Mouse (Mus musculus): ENCODE measurements around the gene Gm8127. TPM values are rescaled to one million over a fixed set of nuclear protein-coding genes. Genes with fewer than 3 reads are reported as not detected.
"Not testable (repeated sequence)": the region's sequence is repeated elsewhere in the genome, so short reads cannot be mapped to it uniquely, and the experiment has no call there.

Gene Gm8127
- polyA plus RNA-seq, 1 experiment from 2014 or later = not detected

- not testable (repeated sequence) for H3K27me3 ChIP-seq (replicated peaks; ENCODE audit: control insufficient read depth, insufficient read depth, low read length); ATAC-seq (ENCODE audit: low read depth); H3K27ac ChIP-seq (replicated peaks; ENCODE audit: low read depth, low read length); H3K4me3 ChIP-seq (ENCODE audit: low read depth, low read length); H3K9me3 ChIP-seq (ENCODE audit: control insufficient read depth, low read length); DNase-seq (ENCODE audit: low spot score); H3K4me2 ChIP-seq (ENCODE audit: low read depth, low read length); H3K36me3 ChIP-seq (ENCODE audit: control insufficient read depth, insufficient read depth, low read length); H3K4me1 ChIP-seq (ENCODE audit: control insufficient read depth, insufficient read depth, low read length); H3K9ac ChIP-seq (ENCODE audit: low read depth, low read length)
- WGBS = 80% methylated on average over 8 of the region's 8 CpGs
These were observed 18.6 kb downstream of the Gm8127 start, which contains the start of gene Gm9732 for GRCm38 (mm10) chr14:43274986-43275511. Gene Gm9732, plus strand, starts transcription at chr14:43275036.

- not testable (repeated sequence) for H3K9me3 ChIP-seq (ENCODE audit: control insufficient read depth, low read length); H3K27ac ChIP-seq (replicated peaks; ENCODE audit: low read depth, low read length); H3K27me3 ChIP-seq (replicated peaks; ENCODE audit: control insufficient read depth, insufficient read depth, low read length); H3K4me2 ChIP-seq (ENCODE audit: low read depth, low read length); H3K36me3 ChIP-seq (ENCODE audit: control insufficient read depth, insufficient read depth, low read length); ATAC-seq (ENCODE audit: low read depth); H3K4me1 ChIP-seq (ENCODE audit: control insufficient read depth, insufficient read depth, low read length); H3K9ac ChIP-seq (ENCODE audit: low read depth, low read length); DNase-seq (ENCODE audit: low spot score); H3K4me3 ChIP-seq (ENCODE audit: low read depth, low read length)
- 88% methylated on average over 1 of the region's 1 CpGs for WGBS
These were observed 20.5 kb downstream of the Gm8127 start for GRCm38 (mm10) chr14:43273161-43273560.

GRCm38 (mm10) chr14:43269211-43269610 lies 24.4 kb downstream of the Gm8127 start:
- H3K36me3 ChIP-seq (ENCODE audit: control insufficient read depth, insufficient read depth, low read length); H3K9ac ChIP-seq (ENCODE audit: low read depth, low read length); ATAC-seq (ENCODE audit: low read depth); H3K27me3 ChIP-seq (replicated peaks; ENCODE audit: control insufficient read depth, insufficient read depth, low read length); H3K4me2 ChIP-seq (ENCODE audit: low read depth, low read length); DNase-seq (ENCODE audit: low spot score); H3K4me1 ChIP-seq (ENCODE audit: control insufficient read depth, insufficient read depth, low read length); H3K27ac ChIP-seq (replicated peaks; ENCODE audit: low read depth, low read length); H3K9me3 ChIP-seq (ENCODE audit: control insufficient read depth, low read length); H3K4me3 ChIP-seq (ENCODE audit: low read depth, low read length): not testable (repeated sequence)
- 81% methylated on average over 3 of the region's 3 CpGs for WGBS

GRCm38 (mm10) chr14:43268521-43269084 lies 25.0 kb downstream of the Gm8127 start:
- not testable (repeated sequence) for H3K9me3 ChIP-seq (ENCODE audit: control insufficient read depth, low read length); H3K4me2 ChIP-seq (ENCODE audit: low read depth, low read length); H3K27me3 ChIP-seq (replicated peaks; ENCODE audit: control insufficient read depth, insufficient read depth, low read length); H3K36me3 ChIP-seq (ENCODE audit: control insufficient read depth, insufficient read depth, low read length); DNase-seq (ENCODE audit: low spot score); H3K4me3 ChIP-seq (ENCODE audit: low read depth, low read length); H3K9ac ChIP-seq (ENCODE audit: low read depth, low read length); H3K27ac ChIP-seq (replicated peaks; ENCODE audit: low read depth, low read length); H3K4me1 ChIP-seq (ENCODE audit: control insufficient read depth, insufficient read depth, low read length); ATAC-seq (ENCODE audit: low read depth)
- 59% methylated on average over 2 of the region's 2 CpGs for WGBS

GRCm38 (mm10) chr14:43263421-43263820 lies 30.2 kb downstream of the Gm8127 start:
- H3K36me3 ChIP-seq (ENCODE audit: control insufficient read depth, insufficient read depth, low read length); ATAC-seq (ENCODE audit: low read depth); H3K4me3 ChIP-seq (ENCODE audit: low read depth, low read length); H3K4me2 ChIP-seq (ENCODE audit: low read depth, low read length); DNase-seq (ENCODE audit: low spot score); H3K27ac ChIP-seq (replicated peaks; ENCODE audit: low read depth, low read length); H3K9ac ChIP-seq (ENCODE audit: low read depth, low read length); H3K4me1 ChIP-seq (ENCODE audit: control insufficient read depth, insufficient read depth, low read length); H3K27me3 ChIP-seq (replicated peaks; ENCODE audit: control insufficient read depth, insufficient read depth, low read length); H3K9me3 ChIP-seq (ENCODE audit: control insufficient read depth, low read length): not testable (repeated sequence)
- WGBS = 93% methylated on average over 3 of the region's 3 CpGs

- WGBS = 90% methylated on average over 2 of the region's 4 CpGs
- H3K27ac ChIP-seq (replicated peaks; ENCODE audit: low read depth, low read length) = not testable (repeated sequence)
These were observed 35.3 kb downstream of the Gm8127 start, which contains the start of gene Gm8126 for GRCm38 (mm10) chr14:43258349-43258748. Gene Gm8126, plus strand, starts transcription at chr14:43258649.

GRCm38 (mm10) chr14:43256511-43256910 lies 37.1 kb downstream of the Gm8127 start:
- H3K9ac ChIP-seq (ENCODE audit: low read depth, low read length); H3K36me3 ChIP-seq (ENCODE audit: control insufficient read depth, insufficient read depth, low read length); ATAC-seq (ENCODE audit: low read depth); H3K9me3 ChIP-seq (ENCODE audit: control insufficient read depth, low read length); H3K27ac ChIP-seq (replicated peaks; ENCODE audit: low read depth, low read length); H3K4me2 ChIP-seq (ENCODE audit: low read depth, low read length); H3K4me1 ChIP-seq (ENCODE audit: control insufficient read depth, insufficient read depth, low read length); DNase-seq (ENCODE audit: low spot score); H3K27me3 ChIP-seq (replicated peaks; ENCODE audit: control insufficient read depth, insufficient read depth, low read length); H3K4me3 ChIP-seq (ENCODE audit: low read depth, low read length): not testable (repeated sequence)
- 78% methylated on average over 1 of the region's 1 CpGs for WGBS

More at GRCm38 (mm10) chr14:43258349-43258748, 35.3 kb downstream of the Gm8127 start, which contains the start of gene Gm8126:
- not testable (repeated sequence) for H3K9me3 ChIP-seq (ENCODE audit: control insufficient read depth, low read length); H3K4me1 ChIP-seq (ENCODE audit: control insufficient read depth, insufficient read depth, low read length); H3K4me2 ChIP-seq (ENCODE audit: low read depth, low read length); H3K4me3 ChIP-seq (ENCODE audit: low read depth, low read length); H3K36me3 ChIP-seq (ENCODE audit: control insufficient read depth, insufficient read depth, low read length); DNase-seq (ENCODE audit: low spot score); H3K9ac ChIP-seq (ENCODE audit: low read depth, low read length); H3K27me3 ChIP-seq (replicated peaks; ENCODE audit: control insufficient read depth, insufficient read depth, low read length); ATAC-seq (ENCODE audit: low read depth)

- H3K4me2 ChIP-seq (ENCODE audit: low read depth, low read length); H3K4me1 ChIP-seq (ENCODE audit: control insufficient read depth, insufficient read depth, low read length); H3K27ac ChIP-seq (replicated peaks; ENCODE audit: low read depth, low read length); H3K27me3 ChIP-seq (replicated peaks; ENCODE audit: control insufficient read depth, insufficient read depth, low read length); ATAC-seq (ENCODE audit: low read depth); H3K36me3 ChIP-seq (ENCODE audit: control insufficient read depth, insufficient read depth, low read length); H3K9ac ChIP-seq (ENCODE audit: low read depth, low read length); H3K4me3 ChIP-seq (ENCODE audit: low read depth, low read length); DNase-seq (ENCODE audit: low spot score); H3K9me3 ChIP-seq (ENCODE audit: control insufficient read depth, low read length): not testable (repeated sequence)
- WGBS = 37% methylated on average over 5 of the region's 6 CpGs
These were observed 42.9 kb downstream of the Gm8127 start for GRCm38 (mm10) chr14:43250549-43251253.

Data from embryonic facial prominence, embryonic 14.5 days (tissue).